Mouse (Mus musculus) thymus, adult 2 months (tissue): ENCODE measurements around the gene Ercc8. TPM values are rescaled to one million over a fixed set of nuclear protein-coding genes. Genes with fewer than 3 reads are reported as not detected.
A peak's percentile ranks its signal among the peaks of the same experiment; 100 is the strongest.

ENCODE experiments used
- DNase-seq: peaks from one replicate; pipeline ENCODE4 v3.0.0; 2021
- H3K27ac ChIP-seq: fragments of 200-500 bp; 2 replicates; pipeline ENCODE4 v1.5.1; 2012; ENCODE audit warnings: low read length, control low read depth; ENCODE audit not compliant: control insufficient read depth, insufficient read depth
- H3K27me3 ChIP-seq: fragments of 200-500 bp; 2 replicates; pipeline ENCODE4 v1.6.1; 2012; ENCODE audit warnings: mild to moderate bottlenecking, low read length, moderate library complexity, mixed read lengths; ENCODE audit not compliant: control insufficient read depth, insufficient read depth
- H3K36me3 ChIP-seq: fragments of 200-500 bp; 2 replicates; pipeline ENCODE4 v1.6.1; 2012; ENCODE audit warnings: mild to moderate bottlenecking, low read length, moderate library complexity; ENCODE audit not compliant: control insufficient read depth, insufficient read depth
- H3K4me1 ChIP-seq: fragments of 200-500 bp; replicated peaks from 2 replicates; pipeline ENCODE4 v1.6.1; 2012; ENCODE audit warnings: low read length; ENCODE audit not compliant: control insufficient read depth, insufficient read depth
- H3K4me3 ChIP-seq: fragments of 200-500 bp; 2 replicates; pipeline ENCODE4 v1.5.1; 2012; ENCODE audit warnings: mild to moderate bottlenecking, low read length, control low read depth, moderate library complexity; ENCODE audit not compliant: control insufficient read depth, insufficient read depth
- CTCF ChIP-seq: fragments of 200-500 bp; IDR thresholded peaks from 2 replicates; pipeline ENCODE4 v1.5.1; 2012; ENCODE audit warnings: mild to moderate bottlenecking, control low read depth, low read length, moderate library complexity, borderline replicate concordance; ENCODE audit not compliant: control insufficient read depth, poor library complexity, insufficient read depth; ENCODE audit errors: extremely low read depth
- POLR2A ChIP-seq: fragments of 200-500 bp; IDR thresholded peaks from 2 replicates; pipeline ENCODE4 v1.6.1; 2012; ENCODE audit warnings: mild to moderate bottlenecking, low read length, control low read depth, moderate library complexity; ENCODE audit not compliant: control insufficient read depth, poor library complexity, insufficient read depth; ENCODE audit errors: extremely low read depth
- WGBS: fragments of 180-500 bp; shearing (Covaris S2); methylation state at CpG from one replicate; pipeline ENCODE4 v1.1.7; 2018; 5-methylcytosine and 5-hydroxymethylcytosine counted together
- polyA plus RNA-seq: library from polyadenylated mRNA; depleted of rRNA; stranded (reverse); fragments of >200 nt; gene quantifications from 2 replicates; pipeline ENCODE4 v1.2.3, GENCODE M21; 2012

Ercc8 gene
- polyA plus RNA-seq, 1 experiment, result 17.4 TPM

GRCm38 (mm10) chr13:108151782-108152181, 6.7 kb upstream of the Ercc8 start:
- DNase-seq, result peak; percentile 35

GRCm38 (mm10) chr13:108152650-108153372, 5.7 kb upstream of the Ercc8 start:
- peak; percentile 57 for DNase-seq
- TF ChIP-seq POLR2A (no peak), CTCF (no peak)
- Histone ChIP-seq H3K27me3 (no peaks in the 10 kb centered on the region), H3K36me3 (no peaks in the 10 kb centered on the region), H3K27ac (no peak overlapping the region), H3K4me1 (no peaks in the 10 kb centered on the region; the same call in 1 of the 2 replicates), H3K4me3 (no peak overlapping the region)
- 76% methylated on average over 8 of the region's 8 CpGs for WGBS

More at GRCm38 (mm10) chr13:108151782-108152181, 6.7 kb upstream of the Ercc8 start:
- Histone ChIP-seq H3K36me3 (no peaks in the 10 kb centered on the region), H3K27me3 (no peaks in the 10 kb centered on the region), H3K4me1 (no peaks in the 10 kb centered on the region), H3K27ac (no peak overlapping the region), H3K4me3 (no peak overlapping the region)
- TF ChIP-seq POLR2A, result no peak
- TF ChIP-seq CTCF, result no peak

GRCm38 (mm10) chr13:108157156-108157555, 1.4 kb upstream of the Ercc8 start:
- TF ChIP-seq CTCF (no peak), POLR2A (no peak)
- H3K36me3 ChIP-seq, result no peaks in the 10 kb centered on the region
- DNase-seq, result no peak
- no peak overlapping the region for H3K4me3 ChIP-seq
- no peaks in the 10 kb centered on the region for H3K27me3 ChIP-seq
- H3K4me1 ChIP-seq, result peaks cover 6% of the 10 kb centered on the region
- WGBS, result 92% methylated on average over 2 of the region's 2 CpGs
- no peak overlapping the region for H3K27ac ChIP-seq

GRCm38 (mm10) chr13:108157732-108158464, 633 bp upstream of the Ercc8 start:
- TF ChIP-seq POLR2A (no peak), CTCF (no peak)
- H3K27me3 ChIP-seq, result no peaks in the 10 kb centered on the region
- H3K27ac ChIP-seq, result no peak overlapping the region
- no peak for DNase-seq
- peak overlapping the region; percentile 94 for H3K4me3 ChIP-seq
- 6% methylated on average over 40 of the region's 42 CpGs for WGBS
- H3K36me3 ChIP-seq, result no peaks in the 10 kb centered on the region
- H3K4me1 ChIP-seq, result peaks cover 6% of the 10 kb centered on the region

GRCm38 (mm10) chr13:108159241-108159575, 677 bp downstream of the Ercc8 start:
- Histone ChIP-seq H3K27ac (no peak overlapping the region), H3K27me3 (no peaks in the 10 kb centered on the region), H3K4me3 (peak overlapping the region; percentile 94), H3K36me3 (no peaks in the 10 kb centered on the region), H3K4me1 (peaks cover 6% of the 10 kb centered on the region)
- WGBS, result 12% methylated on average over 8 of the region's 8 CpGs
- DNase-seq, result no peak
- TF ChIP-seq CTCF (no peak), POLR2A (no peak)

- 70% methylated on average over 7 of the region's 7 CpGs for WGBS
- no peak for DNase-seq
- Histone ChIP-seq H3K4me1 (peaks cover 6% of the 10 kb centered on the region), H3K36me3 (no peaks in the 10 kb centered on the region), H3K27ac (no peak overlapping the region), H3K27me3 (no peaks in the 10 kb centered on the region), H3K4me3 (no peak overlapping the region)
- TF ChIP-seq CTCF, result no peak
- TF ChIP-seq POLR2A, result no peak
These were observed 1.4 kb downstream of the Ercc8 start for GRCm38 (mm10) chr13:108159963-108160362.
